Mouse (Mus musculus) testis, adult 2 months (tissue): Measurements from ENCODE around the gene Nudt17. TPM values are rescaled to one million over a fixed set of nuclear protein-coding genes. Genes with fewer than 3 reads are reported as not detected.

ENCODE experiments used
- H3K27ac ChIP-seq: fragments of 200-500 bp; 2 replicates; pipeline ENCODE4 v1.5.1; 2012; ENCODE audit warnings: low read depth, low read length; ENCODE audit not compliant: control insufficient read depth, insufficient read depth
- H3K27me3 ChIP-seq: fragments of 200-500 bp; 2 replicates; pipeline ENCODE4 v1.6.1; 2012; ENCODE audit warnings: mild to moderate bottlenecking, low read length, moderate library complexity; ENCODE audit not compliant: control insufficient read depth, insufficient read depth
- H3K36me3 ChIP-seq: fragments of 200-500 bp; 2 replicates; pipeline ENCODE4 v1.6.1; 2012; ENCODE audit warnings: mild to moderate bottlenecking, low read length; ENCODE audit not compliant: control insufficient read depth, insufficient read depth
- H3K4me1 ChIP-seq: fragments of 200-500 bp; 2 replicates; pipeline ENCODE4 v1.6.1; 2012; ENCODE audit warnings: low read length; ENCODE audit not compliant: control insufficient read depth, insufficient read depth
- H3K4me3 ChIP-seq: fragments of 200-500 bp; 2 replicates; pipeline ENCODE4 v1.5.1; 2012; ENCODE audit warnings: low read depth, mild to moderate bottlenecking, low read length, moderate library complexity, mixed read lengths; ENCODE audit not compliant: control insufficient read depth
- CTCF ChIP-seq: fragments of 200-500 bp; IDR thresholded peaks from 2 replicates; pipeline ENCODE4 v1.5.1; 2012; ENCODE audit warnings: low read depth, mild to moderate bottlenecking, inconsistent platforms, low read length, moderate library complexity; ENCODE audit not compliant: control insufficient read depth, insufficient read depth, insufficient replicate concordance
- POLR2A ChIP-seq: fragments of 200-500 bp; IDR thresholded peaks from 2 replicates; pipeline ENCODE4 v1.6.1; 2012; ENCODE audit warnings: low read depth, mild to moderate bottlenecking, inconsistent platforms, low read length, moderate library complexity; ENCODE audit not compliant: control insufficient read depth
- polyA plus RNA-seq: library from polyadenylated mRNA; depleted of rRNA; stranded (reverse); fragments of >200 nt; gene quantifications from 2 replicates; pipeline ENCODE4 v1.2.3, GENCODE M21; 2012

Nudt17 gene
- polyA plus RNA-seq, 1 experiment = 2.1 TPM

DNA sequence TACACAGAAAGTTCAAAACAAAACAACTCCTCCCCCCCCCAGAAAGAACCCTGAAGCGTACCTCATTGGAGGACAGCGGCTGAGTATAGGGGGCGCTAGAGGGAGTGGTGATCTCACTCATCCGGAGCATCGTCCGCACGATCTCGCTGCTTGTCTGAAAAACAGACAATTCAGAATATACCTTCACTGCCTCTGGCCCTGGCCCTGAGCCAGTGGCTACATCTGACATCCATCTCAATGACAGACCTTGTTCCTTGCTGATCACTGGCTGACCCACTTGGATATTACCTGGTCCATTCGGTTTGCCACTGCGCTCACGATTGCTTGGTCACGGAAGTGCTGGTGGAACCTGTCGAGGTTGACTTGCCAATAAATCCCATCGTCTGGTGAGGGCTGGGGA lies 10.8 kb upstream of the Nudt17 start:
- no peak overlapping the region for H3K27ac ChIP-seq
- TF ChIP-seq POLR2A (no peak), CTCF (peak; percentile 36; the same call in 1 of the 2 replicates)
- no peaks in the 10 kb centered on the region for H3K4me1 ChIP-seq
- H3K36me3 ChIP-seq = peaks cover 2% of the 10 kb centered on the region
- H3K27me3 ChIP-seq = no peaks in the 10 kb centered on the region
- no peak overlapping the region for H3K4me3 ChIP-seq

DNA sequence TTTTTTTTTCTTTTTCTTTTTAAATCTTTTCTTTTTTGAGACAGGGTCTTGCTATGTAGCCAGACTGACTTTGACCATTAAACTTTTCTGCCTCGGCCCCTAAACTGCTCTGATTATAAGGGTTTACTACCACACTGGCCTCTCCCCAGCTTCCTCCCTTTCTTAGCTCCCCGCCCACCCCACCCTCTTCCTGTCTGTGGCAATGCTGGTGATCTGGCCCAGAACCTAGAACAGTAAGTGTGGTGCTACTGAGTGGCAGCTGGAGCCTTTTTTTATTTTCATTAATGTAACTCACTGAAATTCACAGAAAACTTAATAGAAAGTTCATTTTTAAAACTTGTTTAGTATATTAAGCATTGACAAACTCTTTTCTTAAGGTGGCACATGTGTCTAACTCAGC lies 7.5 kb upstream of the Nudt17 start:
- H3K4me3 ChIP-seq = no peak overlapping the region
- H3K27me3 ChIP-seq = no peaks in the 10 kb centered on the region
- H3K36me3 ChIP-seq = peaks cover 2% of the 10 kb centered on the region
- no peak overlapping the region for H3K27ac ChIP-seq
- TF ChIP-seq CTCF (no peak), POLR2A (no peak)
- no peaks in the 10 kb centered on the region for H3K4me1 ChIP-seq

GRCm38 (mm10) chr3:96714286-96714685 lies 5.9 kb upstream of the Nudt17 start:
- no peak overlapping the region for H3K4me3 ChIP-seq
- no peak for TF ChIP-seq POLR2A
- TF ChIP-seq CTCF = no peak
- H3K27ac ChIP-seq = no peak overlapping the region
- no peaks in the 10 kb centered on the region for H3K4me1 ChIP-seq
- peaks cover 2% of the 10 kb centered on the region for H3K36me3 ChIP-seq
- no peaks in the 10 kb centered on the region for H3K27me3 ChIP-seq

- Histone ChIP-seq H3K27ac (no peak overlapping the region), H3K36me3 (no peaks in the 10 kb centered on the region), H3K27me3 (no peaks in the 10 kb centered on the region), H3K4me3 (no peak overlapping the region), H3K4me1 (peaks cover 10% of the 10 kb centered on the region)
- TF ChIP-seq CTCF = no peak
- TF ChIP-seq POLR2A = no peak
Measured at GRCm38 (mm10) chr3:96708684-96709064, 312 bp upstream of the Nudt17 start.

DNA sequence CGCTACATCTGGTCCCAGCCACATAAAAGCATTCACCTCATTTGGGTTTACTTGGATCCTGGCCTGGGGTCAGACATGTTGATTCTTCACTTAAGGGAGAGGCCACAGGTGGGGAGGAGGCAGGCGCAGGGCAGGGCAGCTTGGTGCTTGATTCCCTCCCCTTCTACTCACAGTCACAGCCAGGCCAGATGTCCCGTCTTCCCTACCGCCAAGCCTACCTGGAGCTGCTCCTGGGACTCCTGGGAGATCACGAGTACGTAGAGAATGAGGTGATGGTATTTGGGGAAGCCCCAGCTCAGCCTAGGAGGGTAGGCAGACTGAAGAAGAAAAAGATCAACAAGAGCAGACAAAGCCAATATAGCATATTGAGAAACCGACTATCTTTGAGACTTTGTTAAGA lies 1.4 kb downstream of the Nudt17 start:
- TF ChIP-seq POLR2A (no peak), CTCF (no peak)
- Histone ChIP-seq H3K36me3 (no peaks in the 10 kb centered on the region), H3K4me3 (no peak overlapping the region), H3K27ac (no peak overlapping the region), H3K27me3 (no peaks in the 10 kb centered on the region), H3K4me1 (peaks cover 10% of the 10 kb centered on the region)

- TF ChIP-seq CTCF (no peak), POLR2A (no peak)
- Histone ChIP-seq H3K27me3 (no peaks in the 10 kb centered on the region), H3K27ac (no peak overlapping the region), H3K4me3 (no peak overlapping the region), H3K36me3 (no peaks in the 10 kb centered on the region), H3K4me1 (peaks cover 10% of the 10 kb centered on the region)
Measured at GRCm38 (mm10) chr3:96706217-96706616, 2.1 kb downstream of the Nudt17 start.

DNA sequence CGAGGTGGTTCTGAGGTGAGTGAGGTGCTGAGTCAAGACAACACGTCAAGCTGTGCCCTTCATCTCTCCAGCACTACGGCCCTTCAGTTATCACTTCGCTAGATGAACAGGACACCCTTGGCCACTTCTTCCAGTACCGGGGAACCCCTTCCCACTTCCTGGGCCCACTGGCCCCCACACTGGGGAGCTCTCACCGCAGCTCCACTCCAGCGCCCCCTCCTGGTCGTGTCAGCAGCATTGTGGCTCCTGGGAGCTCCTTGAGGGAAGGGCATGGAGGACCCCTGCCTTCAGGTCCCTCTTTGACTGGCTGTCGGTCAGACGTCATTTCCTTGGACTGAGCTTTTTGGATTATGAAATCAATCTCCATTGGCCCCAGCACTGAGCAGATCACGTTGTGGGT lies 3.6 kb downstream of the Nudt17 start:
- Histone ChIP-seq H3K4me3 (no peak overlapping the region), H3K27ac (no peak overlapping the region), H3K36me3 (no peaks in the 10 kb centered on the region), H3K27me3 (no peaks in the 10 kb centered on the region), H3K4me1 (peaks cover 10% of the 10 kb centered on the region)
- peak; percentile 37; the same call in 1 of the 2 replicates for TF ChIP-seq CTCF
- TF ChIP-seq POLR2A = no peak

- Histone ChIP-seq H3K27ac (no peak overlapping the region), H3K36me3 (no peaks in the 10 kb centered on the region), H3K27me3 (no peaks in the 10 kb centered on the region), H3K4me1 (peaks cover 13% of the 10 kb centered on the region), H3K4me3 (no peak overlapping the region)
- TF ChIP-seq CTCF (no peak), POLR2A (no peak)
Measured at GRCm38 (mm10) chr3:96701003-96701402, 7.4 kb downstream of the Nudt17 start.
